Mouse (Mus musculus) liver, embryonic 14.5 days (tissue): ENCODE measurements around the gene Olfr1047.
"Not testable (repeated sequence)": the region's sequence is repeated elsewhere in the genome, so short reads cannot be mapped to it uniquely, and the experiment has no call there.

Experiments used
- CTCF ChIP-seq: IDR thresholded peaks from 2 replicates; pipeline ENCODE4 v1.5.1; 2016; ENCODE audit warnings: antibody characterized with exemption, low read depth, control low read depth
- EP300 ChIP-seq: IDR thresholded peaks from 2 replicates; pipeline ENCODE4 v1.6.1; 2016; ENCODE audit warnings: antibody characterized with exemption, low read depth

DNA sequence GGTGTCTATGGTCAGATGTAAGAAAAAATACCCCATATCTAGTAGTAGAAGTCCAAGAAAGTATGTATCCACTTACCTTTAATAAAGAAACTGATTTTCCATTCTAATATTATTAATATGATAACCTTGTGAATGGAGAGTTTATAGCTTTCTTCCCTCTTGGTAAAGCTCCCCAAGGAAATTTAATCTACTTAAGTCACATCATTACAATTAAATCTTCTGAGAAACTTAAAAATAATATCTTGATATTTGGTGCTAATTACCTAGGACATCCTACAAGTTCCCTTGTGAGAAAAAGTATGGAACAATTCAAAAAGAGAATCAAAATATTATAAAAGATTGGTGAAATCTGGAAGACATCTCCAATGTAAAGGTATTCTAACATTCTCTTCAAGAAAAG, 27.0 kb upstream of the Olfr1047 start, which contains the start of gene Olfr1049:
- TF ChIP-seq EP300, CTCF: not testable (repeated sequence)
